ENCODE assay signal across 8 mouse cellular contexts in the genomic region with DNA sequence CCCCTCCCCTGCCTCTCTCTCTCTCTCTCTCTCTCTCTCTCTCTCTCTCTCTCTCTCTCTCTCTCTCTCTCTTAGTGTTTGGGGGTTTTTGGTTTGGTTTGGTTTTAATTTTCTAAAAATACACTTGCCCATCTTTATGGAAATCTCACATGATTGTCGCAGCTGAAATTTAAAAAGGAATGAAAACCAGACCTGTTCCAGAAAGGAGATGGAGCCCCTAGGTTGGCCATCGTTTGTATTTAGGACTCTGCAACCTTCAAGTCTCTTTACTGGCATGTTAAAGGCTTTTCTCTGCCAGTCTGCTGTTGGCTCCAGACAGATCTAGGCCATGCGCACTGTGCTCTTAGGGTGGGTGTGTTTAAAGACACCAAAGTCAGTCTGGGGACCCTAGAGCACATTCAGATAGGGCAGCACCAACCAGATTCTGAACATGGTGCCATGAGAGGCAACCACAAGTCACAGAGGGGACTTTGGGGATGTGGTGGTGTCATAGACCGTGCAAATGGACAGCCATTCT.
A peak's percentile ranks its signal among the peaks of the same experiment; 100 is the strongest.
DNase-seq lines count a peak whose midpoint lies in the region; ATAC-seq lines count a peak whose summit lies in the region.

No protein-coding gene starts in this region.

- H3K27me3 ChIP-seq in heart, embryonic 12.5 days (replicated peaks), result peaks cover 13% of the 10 kb centered on the region
- no peaks in the 10 kb centered on the region for H3K27me3 ChIP-seq in forebrain, embryonic 11.5 days (ENCODE audit: control insufficient read depth, insufficient read depth, low read length)
- no peaks in the 10 kb centered on the region for H3K27me3 ChIP-seq in limb, embryonic 15.5 days

- no peaks in the 10 kb centered on the region for H3K9me3 ChIP-seq in heart, embryonic 12.5 days (replicated peaks)
- no peaks in the 10 kb centered on the region for H3K9me3 ChIP-seq in forebrain, embryonic 11.5 days (ENCODE audit: control insufficient read depth, low read length)
- no peaks in the 10 kb centered on the region for H3K9me3 ChIP-seq in limb, embryonic 15.5 days

- no peaks in the 10 kb centered on the region; the same call in 1 of the 2 replicates for H3K4me1 ChIP-seq in heart, embryonic 12.5 days (replicated peaks)
- no peaks in the 10 kb centered on the region for H3K4me1 ChIP-seq in forebrain, embryonic 11.5 days (replicated peaks; ENCODE audit: control insufficient read depth, insufficient read depth, low read length)
- H3K4me1 ChIP-seq in limb, embryonic 15.5 days, result peaks cover 6% of the 10 kb centered on the region; the same call in 1 of the 2 replicates

- H3K4me3 ChIP-seq in heart, embryonic 12.5 days, result peak overlapping the region; percentile 43
- no peak overlapping the region for H3K4me3 ChIP-seq in forebrain, embryonic 11.5 days (ENCODE audit: low read depth, low read length)
- peak overlapping the region; percentile 46 for H3K4me3 ChIP-seq in limb, embryonic 15.5 days

- peak overlapping the region; percentile 71 for H3K4me2 ChIP-seq in heart, embryonic 12.5 days
- H3K4me2 ChIP-seq in forebrain, embryonic 11.5 days (ENCODE audit: low read depth, low read length, severe bottlenecking), result peak overlapping the region; percentile 63; the same call in 1 of the 2 replicates
- H3K4me2 ChIP-seq in limb, embryonic 15.5 days, result peak overlapping the region; percentile 85; the same call in 1 of the 2 replicates

- no peak for DNase-seq in heart, adult 9 months (ENCODE audit: low spot score in 2 of 2)
- DNase-seq in brain, adult 2 months (ENCODE audit: low read depth, low spot score), result peak; percentile 40
- no peak for DNase-seq in forebrain, embryonic 11.5 days (ENCODE audit: low spot score)
- no peak for DNase-seq in embryo, embryonic 10.5 days (ENCODE audit: low spot score)
- DNase-seq in thymus, postnatal 36 days, result no peak

- H3K36me3 ChIP-seq in heart, embryonic 12.5 days, result no peaks in the 10 kb centered on the region
- H3K36me3 ChIP-seq in forebrain, embryonic 11.5 days (ENCODE audit: control insufficient read depth, insufficient read depth, low read length), result no peaks in the 10 kb centered on the region
- H3K36me3 ChIP-seq in limb, embryonic 15.5 days, result no peaks in the 10 kb centered on the region

- no peak overlapping the region for H3K27ac ChIP-seq in heart, embryonic 12.5 days (ENCODE audit: poor library complexity, severe bottlenecking)
- H3K27ac ChIP-seq in forebrain, embryonic 11.5 days (ENCODE audit: low read depth, low read length), result no peak overlapping the region
- H3K27ac ChIP-seq in limb, embryonic 15.5 days, result no peak overlapping the region

- ATAC-seq in heart, embryonic 12.5 days (ENCODE audit: insufficient number of reproducible peaks, low FRiP score), result no peak
- no peak for ATAC-seq in forebrain, embryonic 11.5 days (replicated peaks; ENCODE audit: low FRiP score)
- ATAC-seq in limb, embryonic 15.5 days (ENCODE audit: insufficient number of reproducible peaks, low FRiP score, low TSS enrichment, low read depth), result no peak
- no peak for ATAC-seq in inflammation-experienced regulatory T-cells, adult 6 months

- WGBS in heart, embryonic 12.5 days, result 55% methylated on average over 4 of the region's 4 CpGs
- 61% methylated on average over 4 of the region's 4 CpGs for WGBS in forebrain, embryonic 11.5 days
- WGBS in limb, embryonic 15.5 days, result 46% methylated on average over 4 of the region's 4 CpGs

- H3K9ac ChIP-seq in heart, embryonic 12.5 days, result no peak overlapping the region; the same call in 1 of the 2 replicates
- no peak overlapping the region for H3K9ac ChIP-seq in forebrain, embryonic 11.5 days (ENCODE audit: low read length)
- H3K9ac ChIP-seq in limb, embryonic 15.5 days, result no peak overlapping the region
